ENCODE assay signal across 21 mouse cellular contexts in the genomic region with DNA sequence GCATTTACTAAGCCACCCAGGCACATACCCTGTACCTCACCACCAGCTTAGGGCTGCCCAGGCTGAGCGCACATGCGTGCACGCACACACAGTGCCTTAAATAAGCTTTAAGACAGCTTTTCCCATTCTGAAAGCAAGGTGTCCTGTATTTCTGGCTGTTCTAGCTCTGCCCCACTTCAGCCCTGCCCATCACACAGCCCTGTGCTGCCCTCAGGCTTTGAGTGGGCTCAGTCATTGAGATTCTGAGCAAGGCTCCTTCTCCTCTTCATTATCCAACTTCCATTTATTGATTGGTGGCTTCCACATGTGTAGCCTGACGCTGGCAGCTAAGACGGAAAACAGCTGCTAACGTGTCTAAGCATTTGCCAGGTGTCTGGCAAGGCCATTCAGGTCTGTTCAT.
DNase-seq lines count a peak whose midpoint lies in the region; ATAC-seq and TF ChIP-seq lines count a peak whose summit lies in the region.
"Had no signal": no experiment of that assay in that cellular context is flagged by ENCODE, and none has a peak within 500 bp of the region (broad histone marks: within the 10 kb centered on the region; RNA-seq: fewer than 3 reads in every experiment).

No protein-coding gene starts in this region.

- TF ChIP-seq CTCF in CH12.LX (conservative IDR thresholded peaks at IDR 0.05 in 1 of 2, IDR thresholded peaks at IDR 0.05 in 1 of 2; ENCODE audit: low read depth in 2 of 2, low read length in 2 of 2), result no peak
- TF ChIP-seq CTCF in brain, embryonic 14.5 days (IDR thresholded peaks at IDR 0.05; ENCODE audit: borderline replicate concordance, extremely low read depth, insufficient read depth, insufficient read length), result no peak

- 0 out of 2 replicates have a peak, but pooled peaks have one; percentile 33 for ATAC-seq in frontal cortex, adult (ENCODE audit: low TSS enrichment)
- ATAC-seq in hindbrain, embryonic 16.5 days, result peak; percentile 13; the same call in 1 of the 2 replicates
- ATAC-seq in hindbrain, embryonic 11.5 days (ENCODE audit: low FRiP score), result no peak
- ATAC-seq: forebrain, postnatal 0 days; intestine, embryonic 16.5 days had no signal

- DNase-seq in frontal cortex, postnatal 14 days (ENCODE audit: low spot score in 2 of 2), result no peak
- no peak for DNase-seq in hindbrain, embryonic 11.5 days (ENCODE audit: low spot score)
- DNase-seq in CH12.LX (ENCODE audit: extremely low read depth), result no peak
- DNase-seq in brain, embryonic 14.5 days (ENCODE audit: low read depth), result peak; percentile 33
- DNase-seq in right cerebral cortex, postnatal 14 days, result no peak
- DNase-seq: adrenal gland, adult 2 months; adrenal gland, postnatal 25 days; cerebellum, adult 11 months; cerebellum, adult 8-10 months; cerebellum, postnatal 25 days; forebrain, postnatal 0 days; gastrocnemius, postnatal 36 days; heart, adult 11 months; heart, postnatal 14 days had no signal

- in situ Hi-C loops in CH12.LX (cut with MboI; ENCODE audit: low pct_ligation_motif_present, low pct_unique_long_range_greater_than_20kb, low sequenced_read_pairs), result no loop called here

- no peaks in the 10 kb centered on the region for H3K79me2 ChIP-seq in CH12.LX (replicated peaks; ENCODE audit: control insufficient read depth, extremely low read depth, insufficient read depth, poor library complexity, severe bottlenecking)

- dilution Hi-C loops in CH12.LX (cut with MboI; ENCODE audit: extremely low pct_ligation_motif_present, extremely low pct_unique_long_range_greater_than_20kb, low sequenced_read_pairs), result no loop called here

- 76% methylated on average over 6 of the region's 6 CpGs for WGBS in hindbrain, embryonic 16.5 days
- 85% methylated on average over 6 of the region's 6 CpGs for WGBS in hindbrain, embryonic 11.5 days

- no peak overlapping the region for H3K4me3 ChIP-seq in hindbrain, embryonic 16.5 days (ENCODE audit: low read length)
- H3K4me3 ChIP-seq in hindbrain, embryonic 11.5 days (ENCODE audit: low read depth, low read length), result no peak overlapping the region
- H3K4me3 ChIP-seq in CH12.LX (replicated peaks in 1 of 3; ENCODE audit: low read depth in 2 of 3, low read length in 2 of 3, poor library complexity in 1 of 3), result peak overlapping the region in 1 of 3 experiments; percentile 15
- H3K4me3 ChIP-seq: embryonic facial prominence, embryonic 12.5 days; forebrain, embryonic 12.5 days; heart, embryonic 15.5 days had no signal

- no peak for TF ChIP-seq RAD21 in CH12.LX (IDR thresholded peaks at IDR 0.05; ENCODE audit: low read depth, low read length)

- H3K9ac ChIP-seq in hindbrain, embryonic 16.5 days (ENCODE audit: low read depth, low read length), result no peak overlapping the region
- H3K9ac ChIP-seq in hindbrain, embryonic 11.5 days (ENCODE audit: low read depth, low read length), result no peak overlapping the region
- no peak overlapping the region for H3K9ac ChIP-seq in CH12.LX (ENCODE audit: insufficient read depth, low read depth)
- H3K9ac ChIP-seq: embryonic facial prominence, embryonic 12.5 days; forebrain, embryonic 12.5 days; forebrain, postnatal 0 days; heart, embryonic 15.5 days had no signal

- no peaks in the 10 kb centered on the region for H3K36me3 ChIP-seq in hindbrain, embryonic 16.5 days (ENCODE audit: control insufficient read depth, insufficient read depth, low read length)
- H3K36me3 ChIP-seq in hindbrain, embryonic 11.5 days (ENCODE audit: control insufficient read depth, insufficient read depth, low read length), result no peaks in the 10 kb centered on the region
- no peaks in the 10 kb centered on the region for H3K36me3 ChIP-seq in CH12.LX (replicated peaks in 1 of 2; ENCODE audit: control insufficient read depth in 1 of 2, insufficient read depth in 1 of 2, low read length in 1 of 2)
- H3K36me3 ChIP-seq: embryonic facial prominence, embryonic 12.5 days; forebrain, embryonic 12.5 days; heart, embryonic 15.5 days had no signal

- no peak for TF ChIP-seq POLR2A in CH12.LX (IDR thresholded peaks at IDR 0.05; ENCODE audit: low read depth, low read length)
- no peak for TF ChIP-seq POLR2A in brain, embryonic 14.5 days (IDR thresholded peaks at IDR 0.05; ENCODE audit: borderline replicate concordance, extremely low read depth, insufficient read depth, insufficient read length, poor library complexity, severe bottlenecking)

- no peak overlapping the region for H3K27ac ChIP-seq in hindbrain, embryonic 16.5 days (ENCODE audit: low read depth, low read length)
- no peak overlapping the region for H3K27ac ChIP-seq in hindbrain, embryonic 11.5 days (ENCODE audit: low read depth, low read length)
- H3K27ac ChIP-seq in CH12.LX (ENCODE audit: insufficient read depth, low read depth), result peak overlapping the region; percentile 93
- H3K27ac ChIP-seq: embryonic facial prominence, embryonic 12.5 days; forebrain, embryonic 12.5 days had no signal

- H3K9me3 ChIP-seq in hindbrain, embryonic 16.5 days (ENCODE audit: control insufficient read depth, low read length), result no peaks in the 10 kb centered on the region
- no peaks in the 10 kb centered on the region for H3K9me3 ChIP-seq in hindbrain, embryonic 11.5 days (ENCODE audit: control insufficient read depth, low read length)
- no peaks in the 10 kb centered on the region for H3K9me3 ChIP-seq in CH12.LX (replicated peaks; ENCODE audit: low read length)
- H3K9me3 ChIP-seq: embryonic facial prominence, embryonic 12.5 days; forebrain, embryonic 12.5 days; heart, embryonic 15.5 days had no signal

- H3K27me3 ChIP-seq in hindbrain, embryonic 16.5 days (replicated peaks; ENCODE audit: control insufficient read depth, insufficient read depth, low read length), result no peaks in the 10 kb centered on the region
- no peaks in the 10 kb centered on the region for H3K27me3 ChIP-seq in hindbrain, embryonic 11.5 days (ENCODE audit: control insufficient read depth, insufficient read depth, low read length)
- H3K27me3 ChIP-seq in CH12.LX (replicated peaks), result no peaks in the 10 kb centered on the region
- H3K27me3 ChIP-seq: embryonic facial prominence, embryonic 12.5 days; forebrain, embryonic 12.5 days; heart, embryonic 15.5 days had no signal

- H3K4me1 ChIP-seq in hindbrain, embryonic 16.5 days (ENCODE audit: control insufficient read depth, insufficient read depth, low read depth, low read length), result no peaks in the 10 kb centered on the region
- H3K4me1 ChIP-seq in hindbrain, embryonic 11.5 days (replicated peaks; ENCODE audit: control insufficient read depth, insufficient read depth, low read length), result no peaks in the 10 kb centered on the region
- peaks cover 84 to 95% of the 10 kb centered on the region in 2 experiments for H3K4me1 ChIP-seq in CH12.LX (ENCODE audit: control insufficient read depth in 1 of 2, insufficient read depth in 2 of 2)
- H3K4me1 ChIP-seq: forebrain, embryonic 12.5 days had no signal

- H3K4me2 ChIP-seq in hindbrain, embryonic 16.5 days (ENCODE audit: low read length), result no peak overlapping the region
- no peak overlapping the region for H3K4me2 ChIP-seq in hindbrain, embryonic 11.5 days (replicated peaks; ENCODE audit: low read depth, low read length)
- H3K4me2 ChIP-seq in CH12.LX (ENCODE audit: insufficient read depth, low read depth, poor library complexity, severe bottlenecking), result no peak overlapping the region
- H3K4me2 ChIP-seq: embryonic facial prominence, embryonic 12.5 days; forebrain, embryonic 12.5 days; heart, embryonic 11.5 days; heart, embryonic 15.5 days had no signal

- TF ChIP-seq EP300 in CH12.LX (IDR thresholded peaks at IDR 0.05; ENCODE audit: low read length), result no peak

TF ChIP-seq in CH12.LX, 34 proteins besides CTCF, POLR2A, EP300 and RAD21:
- TF ChIP-seq MAX (IDR thresholded peaks at IDR 0.05; ENCODE audit: low read length) (no peak), MAZ (IDR thresholded peaks at IDR 0.05; ENCODE audit: low read depth, low read length) (no peak), MXI1 (IDR thresholded peaks at IDR 0.05; ENCODE audit: low read depth, low read length) (no peak), CHD1 (IDR thresholded peaks at IDR 0.05; ENCODE audit: low read depth, low read length) (no peak), TBP (conservative IDR thresholded peaks at IDR 0.05; ENCODE audit: low read depth, low read length) (no peak), HCFC1 (IDR thresholded peaks at IDR 0.05; ENCODE audit: low read depth, low read length) (no peak)
